Mouse (Mus musculus): ENCODE data around the gene Pofut1. TPM values are rescaled to one million over a fixed set of nuclear protein-coding genes. Genes with fewer than 3 reads are reported as not detected.

Pofut1 gene
- polyA plus RNA-seq, 1 experiment from 2014 or later, result 5.6 TPM

DNA sequence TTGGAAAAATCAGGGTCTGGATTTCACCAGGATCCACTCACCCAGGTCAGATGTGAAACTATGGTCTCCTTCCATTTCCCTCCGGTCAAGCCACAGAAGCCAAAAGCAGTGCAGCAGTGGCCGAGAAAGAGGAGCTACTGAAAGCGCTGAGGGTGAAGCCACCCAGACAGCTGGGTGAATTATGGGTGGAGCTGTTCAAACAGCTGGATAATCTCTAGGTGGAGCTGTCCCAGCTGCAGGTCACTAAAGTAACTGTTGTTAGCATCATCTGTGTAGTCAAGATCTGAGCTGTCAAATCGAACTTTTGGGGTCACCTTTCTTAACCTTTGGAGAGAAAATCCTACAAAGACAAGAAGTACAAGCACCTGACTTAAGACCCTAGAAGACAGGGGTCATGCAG, 57.1 kb downstream of the Pofut1 start:
- no peak overlapping the region for H3K9ac ChIP-seq
- no peak for ATAC-seq (ENCODE audit: low FRiP score, low read depth)
- no peak overlapping the region for H3K4me3 ChIP-seq
- no peaks in the 10 kb centered on the region for H3K9me3 ChIP-seq
- H3K27me3 ChIP-seq, result no peaks in the 10 kb centered on the region
- H3K4me2 ChIP-seq, result no peak overlapping the region
- WGBS, result 79% methylated on average over 4 of the region's 4 CpGs
- H3K36me3 ChIP-seq, result no peaks in the 10 kb centered on the region
- no peak overlapping the region for H3K27ac ChIP-seq (replicated peaks)
- H3K4me1 ChIP-seq (replicated peaks), result 0 out of 2 replicates have a peak, but pooled peaks cover 11% of the 10 kb centered on the region

GRCm38 (mm10) chr2:153298863-153299262, 57.5 kb downstream of the Pofut1 start:
- 80% methylated on average over 4 of the region's 4 CpGs for WGBS
- H3K27me3 ChIP-seq, result no peaks in the 10 kb centered on the region
- no peaks in the 10 kb centered on the region for H3K36me3 ChIP-seq
- no peak overlapping the region for H3K9ac ChIP-seq
- H3K4me2 ChIP-seq, result no peak overlapping the region
- 0 out of 2 replicates have a peak, but pooled peaks cover 9% of the 10 kb centered on the region for H3K4me1 ChIP-seq (replicated peaks)
- no peak overlapping the region for H3K27ac ChIP-seq (replicated peaks)
- H3K4me3 ChIP-seq, result no peak overlapping the region
- H3K9me3 ChIP-seq, result no peaks in the 10 kb centered on the region
- no peak for ATAC-seq (ENCODE audit: low FRiP score, low read depth)

- 92% methylated on average over 5 of the region's 5 CpGs for WGBS
- Histone ChIP-seq H3K4me3 (no peak overlapping the region), H3K27ac (replicated peaks) (no peak overlapping the region), H3K27me3 (no peaks in the 10 kb centered on the region), H3K4me1 (replicated peaks) (peaks cover 14% of the 10 kb centered on the region; the same call in 1 of the 2 replicates), H3K36me3 (no peaks in the 10 kb centered on the region), H3K9me3 (no peaks in the 10 kb centered on the region), H3K9ac (no peak overlapping the region), H3K4me2 (no peak overlapping the region)
- no peak for ATAC-seq (ENCODE audit: low FRiP score, low read depth)
These were observed 59.8 kb downstream of the Pofut1 start for GRCm38 (mm10) chr2:153301123-153301522.

DNA sequence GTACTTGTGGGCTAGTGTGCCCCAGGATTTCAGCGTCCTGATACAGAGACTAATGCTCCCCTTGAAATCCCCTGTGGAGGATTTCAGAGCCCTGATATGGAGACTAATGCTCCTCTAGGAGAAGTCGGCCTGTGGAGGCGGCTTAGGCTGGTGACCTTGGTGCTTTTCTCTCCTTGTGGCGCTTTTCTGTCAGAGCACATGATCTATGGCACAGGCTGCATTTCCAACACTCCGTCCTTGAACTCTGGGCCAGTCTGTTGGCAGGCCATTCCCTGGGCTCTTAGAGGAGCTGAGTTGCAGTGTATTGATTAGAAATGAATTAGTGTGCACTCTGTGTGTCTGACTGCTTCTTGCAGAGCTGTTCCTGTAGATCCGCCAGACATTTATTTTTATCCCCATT, 63.9 kb downstream of the Pofut1 start:
- Histone ChIP-seq H3K9me3 (no peaks in the 10 kb centered on the region), H3K27ac (replicated peaks) (peak overlapping the region; percentile 29; the same call in 1 of the 2 replicates), H3K27me3 (no peaks in the 10 kb centered on the region), H3K36me3 (no peaks in the 10 kb centered on the region), H3K9ac (no peak overlapping the region), H3K4me2 (no peak overlapping the region), H3K4me1 (replicated peaks) (peaks cover 9% of the 10 kb centered on the region), H3K4me3 (no peak overlapping the region)
- ATAC-seq (ENCODE audit: low FRiP score, low read depth), result no peak
- WGBS, result 68% methylated on average over 6 of the region's 6 CpGs

GRCm38 (mm10) chr2:153308586-153308985, 67.3 kb downstream of the Pofut1 start:
- ATAC-seq (ENCODE audit: low FRiP score, low read depth), result no peak
- H3K27me3 ChIP-seq, result no peaks in the 10 kb centered on the region

GRCm38 (mm10) chr2:153309106-153309505, 67.8 kb downstream of the Pofut1 start:
- Histone ChIP-seq H3K4me2 (no peak overlapping the region), H3K36me3 (no peaks in the 10 kb centered on the region), H3K4me3 (no peak overlapping the region), H3K27me3 (no peaks in the 10 kb centered on the region), H3K27ac (replicated peaks) (no peak overlapping the region), H3K4me1 (replicated peaks) (peaks cover 9% of the 10 kb centered on the region), H3K9me3 (no peaks in the 10 kb centered on the region), H3K9ac (no peak overlapping the region)
- ATAC-seq (ENCODE audit: low FRiP score, low read depth), result no peak
- WGBS, result 77% methylated on average over 8 of the region's 8 CpGs

More at GRCm38 (mm10) chr2:153308586-153308985, 67.3 kb downstream of the Pofut1 start:
- Histone ChIP-seq H3K9ac (no peak overlapping the region), H3K4me2 (no peak overlapping the region), H3K4me1 (replicated peaks) (peaks cover 9% of the 10 kb centered on the region), H3K4me3 (no peak overlapping the region), H3K27ac (replicated peaks) (no peak overlapping the region), H3K36me3 (no peaks in the 10 kb centered on the region), H3K9me3 (no peaks in the 10 kb centered on the region)
- 72% methylated on average over 7 of the region's 7 CpGs for WGBS

- H3K4me2 ChIP-seq, result no peak overlapping the region
- ATAC-seq (ENCODE audit: low FRiP score, low read depth), result no peak
- no peaks in the 10 kb centered on the region for H3K27me3 ChIP-seq
- no peak overlapping the region for H3K27ac ChIP-seq (replicated peaks)
- no peak overlapping the region for H3K4me3 ChIP-seq
- H3K9me3 ChIP-seq, result no peaks in the 10 kb centered on the region
- H3K9ac ChIP-seq, result no peak overlapping the region
- peaks cover 6% of the 10 kb centered on the region for H3K4me1 ChIP-seq (replicated peaks)
- 77% methylated on average over 6 of the region's 6 CpGs for WGBS
- no peaks in the 10 kb centered on the region for H3K36me3 ChIP-seq
These were observed 68.9 kb downstream of the Pofut1 start for GRCm38 (mm10) chr2:153310228-153310627.

GRCm38 (mm10) chr2:153312884-153313283, 71.6 kb downstream of the Pofut1 start:
- no peak for ATAC-seq (ENCODE audit: low FRiP score, low read depth)
- H3K27ac ChIP-seq (replicated peaks), result no peak overlapping the region
- 88% methylated on average over 9 of the region's 9 CpGs for WGBS

GRCm38 (mm10) chr2:153318408-153318807, 77.1 kb downstream of the Pofut1 start:
- H3K36me3 ChIP-seq, result peaks cover 49% of the 10 kb centered on the region
- no peak overlapping the region for H3K27ac ChIP-seq (replicated peaks)
- H3K27me3 ChIP-seq, result no peaks in the 10 kb centered on the region
- no peak overlapping the region for H3K9ac ChIP-seq
- no peak for ATAC-seq (ENCODE audit: low FRiP score, low read depth)
- H3K4me1 ChIP-seq (replicated peaks), result no peaks in the 10 kb centered on the region
- WGBS, result 83% methylated on average over 4 of the region's 4 CpGs
- H3K4me2 ChIP-seq, result no peak overlapping the region
- H3K9me3 ChIP-seq, result no peaks in the 10 kb centered on the region
- no peak overlapping the region for H3K4me3 ChIP-seq

More at GRCm38 (mm10) chr2:153312884-153313283, 71.6 kb downstream of the Pofut1 start:
- Histone ChIP-seq H3K4me2 (no peak overlapping the region), H3K4me1 (replicated peaks) (peaks cover 4% of the 10 kb centered on the region; the same call in 1 of the 2 replicates), H3K9ac (no peak overlapping the region), H3K36me3 (peaks cover 15% of the 10 kb centered on the region), H3K27me3 (no peaks in the 10 kb centered on the region), H3K4me3 (no peak overlapping the region), H3K9me3 (no peaks in the 10 kb centered on the region)

- Histone ChIP-seq H3K4me3 (no peak overlapping the region), H3K27me3 (no peaks in the 10 kb centered on the region), H3K4me1 (replicated peaks) (no peaks in the 10 kb centered on the region), H3K27ac (replicated peaks) (no peak overlapping the region), H3K36me3 (peaks cover 56% of the 10 kb centered on the region), H3K9me3 (no peaks in the 10 kb centered on the region), H3K4me2 (no peak overlapping the region), H3K9ac (no peak overlapping the region)
- 87% methylated on average over 8 of the region's 8 CpGs for WGBS
- ATAC-seq (ENCODE audit: low FRiP score, low read depth), result no peak
These were observed 77.8 kb downstream of the Pofut1 start for GRCm38 (mm10) chr2:153319036-153319643.

Other genes with a start within 250 kb of the Pofut1 start
- gene Pdrg1, start 226.1 kb upstream of the Pofut1 start, polyA plus RNA-seq (2015; fragmentation: Nextera tagmentation; extraction: Ambion mirVana), result 234 TPM in 2 replicates
- 1.9 and 2.1 TPM in 2 replicates for gene Xkr7, start 209.7 kb upstream of the Pofut1 start, polyA plus RNA-seq (2015; fragmentation: Nextera tagmentation; extraction: Ambion mirVana)
- 2.0 and 2.1 TPM in 2 replicates for gene Ccm2l, start 175.6 kb upstream of the Pofut1 start, polyA plus RNA-seq (2015; fragmentation: Nextera tagmentation; extraction: Ambion mirVana)
- gene Hck, start 133.1 kb upstream of the Pofut1 start, polyA plus RNA-seq (2015; fragmentation: Nextera tagmentation; extraction: Ambion mirVana), result 3.7 and 4.4 TPM in 2 replicates
- gene Tm9sf4, start 80.2 kb upstream of the Pofut1 start, polyA plus RNA-seq (2015; fragmentation: Nextera tagmentation; extraction: Ambion mirVana), result 77.8 and 85.6 TPM in 2 replicates
- 42.5 and 46.9 TPM in 2 replicates for gene Tspyl3, start 16.1 kb upstream of the Pofut1 start, polyA plus RNA-seq (2015; fragmentation: Nextera tagmentation; extraction: Ambion mirVana)
- 5.8 and 6.2 TPM in 2 replicates for gene Plagl2, start 107 bp upstream of the Pofut1 start, polyA plus RNA-seq (2015; fragmentation: Nextera tagmentation; extraction: Ambion mirVana)
- gene Kif3b, start 49.9 kb downstream of the Pofut1 start, polyA plus RNA-seq (2015; fragmentation: Nextera tagmentation; extraction: Ambion mirVana), result 22.8 and 23.1 TPM in 2 replicates
- gene Asxl1, start 104.3 kb downstream of the Pofut1 start, polyA plus RNA-seq (2015; fragmentation: Nextera tagmentation; extraction: Ambion mirVana), result 13.8 and 14.1 TPM in 2 replicates